Comparison of ENCODE assay signal across 8 mouse cellular contexts in genomic region chr19:5050047-5050905, GRCm38 (mm10). TPM values are rescaled to one million over a fixed set of nuclear protein-coding genes. Genes with fewer than 3 reads are reported as not detected.
DNase-seq lines count a peak whose midpoint lies in the region; ATAC-seq lines count a peak whose summit lies in the region.

Rin1 (plus strand) TSS chr19:5050481.

- no peaks in the 10 kb centered on the region for H3K9me3 ChIP-seq in heart, embryonic 13.5 days
- H3K9me3 ChIP-seq in kidney, embryonic 16.5 days (ENCODE audit: low read length): no peaks in the 10 kb centered on the region
- no peaks in the 10 kb centered on the region for H3K9me3 ChIP-seq in liver, embryonic 11.5 days (ENCODE audit: control insufficient read depth, low read length)
- no peaks in the 10 kb centered on the region for H3K9me3 ChIP-seq in neural tube, embryonic 12.5 days

- peak within 1 kb of the TSS; percentile 70 for H3K27ac ChIP-seq in heart, embryonic 13.5 days (replicated peaks)
- peak within 1 kb of the TSS; percentile 11; the same call in 1 of the 2 replicates for H3K27ac ChIP-seq in kidney, embryonic 16.5 days (ENCODE audit: low read length)
- no peak within 1 kb of the TSS; the same call in 1 of the 2 replicates for H3K27ac ChIP-seq in liver, embryonic 11.5 days (ENCODE audit: low read depth, low read length)
- H3K27ac ChIP-seq in neural tube, embryonic 12.5 days: no peak within 1 kb of the TSS

- peak; percentile 73 to 82 for DNase-seq in lung, adult 18-20 months
- DNase-seq in lung, postnatal 14 days: no peak
- DNase-seq in embryo, embryonic 10.5 days (ENCODE audit: low spot score): peak; percentile 77
- DNase-seq in liver, embryonic 11.5 days (ENCODE audit: low spot score): no peak
- no peak for DNase-seq in thymus, postnatal 25 days

- peaks cover 34% of the 10 kb centered on the region for H3K4me1 ChIP-seq in heart, embryonic 13.5 days
- H3K4me1 ChIP-seq in kidney, embryonic 16.5 days (ENCODE audit: insufficient read depth, low read length): peaks cover 31% of the 10 kb centered on the region
- H3K4me1 ChIP-seq in liver, embryonic 11.5 days (replicated peaks; ENCODE audit: control insufficient read depth, insufficient read depth, low read length): no peaks in the 10 kb centered on the region
- H3K4me1 ChIP-seq in neural tube, embryonic 12.5 days: peaks cover 14% of the 10 kb centered on the region

- no peak for ATAC-seq in heart, embryonic 13.5 days (ENCODE audit: extremely low read depth, insufficient number of reproducible peaks, low FRiP score, low TSS enrichment)
- peak; percentile 52 for ATAC-seq in kidney, embryonic 16.5 days (ENCODE audit: low FRiP score, low TSS enrichment)
- ATAC-seq in liver, embryonic 11.5 days (replicated peaks; ENCODE audit: low FRiP score): peak; percentile 43; the same call in 1 of the 2 replicates
- peak; percentile 31 for ATAC-seq in neural tube, embryonic 12.5 days (ENCODE audit: low FRiP score, low read depth)

- peak within 1 kb of the TSS; percentile 48 for H3K4me3 ChIP-seq in heart, embryonic 13.5 days
- H3K4me3 ChIP-seq in kidney, embryonic 16.5 days (ENCODE audit: low read length): peak within 1 kb of the TSS; percentile 43
- peak within 1 kb of the TSS; percentile 31 for H3K4me3 ChIP-seq in liver, embryonic 11.5 days (ENCODE audit: low read depth, low read length)
- H3K4me3 ChIP-seq in neural tube, embryonic 12.5 days: no peak within 1 kb of the TSS; the same call in 1 of the 2 replicates

- 12% methylated on average over 14 of the region's 14 CpGs for WGBS in heart, embryonic 13.5 days
- WGBS in kidney, embryonic 16.5 days: 14% methylated on average over 14 of the region's 14 CpGs
- 23% methylated on average over 14 of the region's 14 CpGs for WGBS in liver, embryonic 11.5 days
- 21% methylated on average over 14 of the region's 14 CpGs for WGBS in neural tube, embryonic 12.5 days

- H3K4me2 ChIP-seq in heart, embryonic 13.5 days: peak within 1 kb of the TSS; percentile 71
- H3K4me2 ChIP-seq in kidney, embryonic 16.5 days (replicated peaks; ENCODE audit: low read depth, low read length): peak within 1 kb of the TSS; percentile 46
- peak within 1 kb of the TSS; percentile 51 for H3K4me2 ChIP-seq in liver, embryonic 11.5 days
- peak within 1 kb of the TSS; percentile 24 for H3K4me2 ChIP-seq in neural tube, embryonic 12.5 days (replicated peaks)

- peaks cover 41% of the 10 kb centered on the region for H3K27me3 ChIP-seq in heart, embryonic 13.5 days (replicated peaks)
- H3K27me3 ChIP-seq in kidney, embryonic 16.5 days (ENCODE audit: insufficient read depth, low read length): peaks cover 7% of the 10 kb centered on the region; the same call in 1 of the 2 replicates
- peaks cover 36% of the 10 kb centered on the region for H3K27me3 ChIP-seq in liver, embryonic 11.5 days (replicated peaks; ENCODE audit: control insufficient read depth, insufficient read depth, low read length)
- H3K27me3 ChIP-seq in neural tube, embryonic 12.5 days (replicated peaks): peaks cover 42% of the 10 kb centered on the region

- peak within 1 kb of the TSS; percentile 72 for H3K9ac ChIP-seq in heart, embryonic 13.5 days
- H3K9ac ChIP-seq in kidney, embryonic 16.5 days (replicated peaks; ENCODE audit: low read length): peak within 1 kb of the TSS; percentile 51
- 0 out of 2 replicates have a peak within 1 kb of the TSS, but pooled peaks have one; percentile 20 for H3K9ac ChIP-seq in liver, embryonic 11.5 days (ENCODE audit: low read depth, low read length)
- 0 out of 2 replicates have a peak within 1 kb of the TSS, but pooled peaks have one; percentile 13 for H3K9ac ChIP-seq in neural tube, embryonic 12.5 days

- H3K36me3 ChIP-seq in heart, embryonic 13.5 days: peaks cover 42% of the 10 kb centered on the region
- peaks cover 9% of the 10 kb centered on the region; the same call in 1 of the 2 replicates for H3K36me3 ChIP-seq in kidney, embryonic 16.5 days (ENCODE audit: insufficient read depth, low read length)
- peaks cover 18% of the 10 kb centered on the region; the same call in 1 of the 2 replicates for H3K36me3 ChIP-seq in liver, embryonic 11.5 days (ENCODE audit: control insufficient read depth, insufficient read depth, low read length)
- H3K36me3 ChIP-seq in neural tube, embryonic 12.5 days: peaks cover 44% of the 10 kb centered on the region

RNA-seq across cellular contexts. Expression of gene Rin1, which starts in this region (rescaled TPM):
- polyA plus RNA-seq in heart, embryonic 13.5 days (2015; fragmentation: Nextera tagmentation; extraction: Ambion mirVana): 2.4 and 3.5 TPM in 2 replicates
- 3.6 and 4.8 TPM in 2 replicates for polyA plus RNA-seq in kidney, embryonic 16.5 days (2015; fragmentation: Nextera tagmentation; extraction: Ambion mirVana)
- 1.3 and 1.4 TPM in 2 replicates for polyA plus RNA-seq in liver, embryonic 11.5 days (2014; fragmentation: Nextera tagmentation; extraction: Ambion mirVana)
- polyA plus RNA-seq in neural tube, embryonic 12.5 days (2016; fragmentation: Nextera tagmentation; extraction: Ambion mirVana): 2.0 and 2.5 TPM in 2 replicates

Comparison
In these comparisons a context has a peak if more than half of its experiments do, and no peak if none do; other contexts are left out.
1. DNase-seq: peak in lung, adult 18-20 months (2 of 2) and embryo, embryonic 10.5 days (single experiment); none in lung, postnatal 14 days (single experiment), liver, embryonic 11.5 days (single experiment) and thymus, postnatal 25 days (single experiment).
2. H3K27ac ChIP-seq: peak in heart, embryonic 13.5 days (single experiment) and kidney, embryonic 16.5 days (single experiment); none in liver, embryonic 11.5 days (single experiment) and neural tube, embryonic 12.5 days (single experiment).
3. H3K9ac ChIP-seq: peak in every context shown above with its lines; median percentile 72 in heart, embryonic 13.5 days; 51 in kidney, embryonic 16.5 days; 20 in liver, embryonic 11.5 days; 13 in neural tube, embryonic 12.5 days.
4. Peak in every context shown above with its lines, with median percentiles within 50 percentile points of each other: H3K4me2 ChIP-seq.